Mouse (Mus musculus): Measurements from ENCODE around the gene Mark1. TPM values are rescaled to one million over a fixed set of nuclear protein-coding genes. Genes with fewer than 3 reads are reported as not detected.

The Mark1 gene
- total RNA-seq (2021), result 100 to 1,000 TPM in 1 of 2 experiments, 10 to 100 TPM in 1; 94.4 to 104 TPM
- long read RNA-seq, experiment 1, full-length matches to known transcripts, result 61 of 118 reads
- long read RNA-seq, experiment 1, partial matches to known transcripts, result 13 of 118 reads
- long read RNA-seq, experiment 1, other reads (novel, unspliced or antisense), result 44 of 118 reads
- long read RNA-seq, experiment 2, full-length matches to known transcripts, result 47 of 94 reads
- long read RNA-seq, experiment 2, partial matches to known transcripts, result 11 of 94 reads
- long read RNA-seq, experiment 2, other reads (novel, unspliced or antisense), result 36 of 94 reads

- peak in 1 of 2 experiments; percentile 30 for DNase-seq (ENCODE audit: low spot score in 2 of 2)
- intact Hi-C loops (cut with DNase I), result loop anchor here (5.0 kb wide), 2 partner anchors 92 to 188 kb away; no protein-coding TSS in a partner anchor
Measured at GRCm38 (mm10) chr1:184999071-184999750, at the start of gene Mark1. Mark1 (minus strand) TSS chr1:184999570.

GRCm38 (mm10) chr1:185047516-185048247, 48.3 kb upstream of the Mark1 start:
- DNase-seq (ENCODE audit: low spot score in 2 of 2), result no peak
- intact Hi-C loops (cut with DNase I), result no loop called here

DNA sequence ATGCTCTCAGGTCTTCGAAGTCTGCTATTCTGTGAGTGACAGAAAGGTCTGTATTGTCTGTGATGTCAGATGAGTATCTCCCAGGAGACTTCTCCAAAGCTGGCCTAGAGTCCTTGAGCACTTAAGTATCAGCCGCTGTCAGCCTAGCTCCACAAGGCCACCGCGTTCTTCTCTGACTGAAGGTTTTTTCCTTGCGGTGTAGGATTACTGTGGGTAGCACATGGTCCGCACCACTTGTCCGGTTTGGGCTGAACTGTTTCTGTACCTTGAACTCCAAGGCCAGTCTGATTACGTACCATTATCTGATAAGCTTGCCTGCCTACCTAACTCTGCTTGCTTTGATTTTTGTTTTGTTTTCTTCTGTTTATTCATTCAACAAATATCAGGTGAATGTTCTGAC, 47.1 kb upstream of the Mark1 start:
- intact Hi-C loops (cut with DNase I), result no loop called here
- DNase-seq (ENCODE audit: low spot score in 2 of 2), result no peak

GRCm38 (mm10) chr1:185038183-185038686, 38.9 kb upstream of the Mark1 start:
- intact Hi-C loops (cut with DNase I), result no loop called here
- DNase-seq (ENCODE audit: low spot score in 2 of 2), result no peak

GRCm38 (mm10) chr1:185030565-185030964, 31.2 kb upstream of the Mark1 start:
- intact Hi-C loops (cut with DNase I), result no loop called here

GRCm38 (mm10) chr1:185020429-185021168, 21.2 kb upstream of the Mark1 start:
- intact Hi-C loops (cut with DNase I), result no loop called here
- DNase-seq (ENCODE audit: low spot score in 2 of 2), result no peak

More at GRCm38 (mm10) chr1:185030565-185030964, 31.2 kb upstream of the Mark1 start:
- no peak for DNase-seq (ENCODE audit: low spot score in 2 of 2)

DNA sequence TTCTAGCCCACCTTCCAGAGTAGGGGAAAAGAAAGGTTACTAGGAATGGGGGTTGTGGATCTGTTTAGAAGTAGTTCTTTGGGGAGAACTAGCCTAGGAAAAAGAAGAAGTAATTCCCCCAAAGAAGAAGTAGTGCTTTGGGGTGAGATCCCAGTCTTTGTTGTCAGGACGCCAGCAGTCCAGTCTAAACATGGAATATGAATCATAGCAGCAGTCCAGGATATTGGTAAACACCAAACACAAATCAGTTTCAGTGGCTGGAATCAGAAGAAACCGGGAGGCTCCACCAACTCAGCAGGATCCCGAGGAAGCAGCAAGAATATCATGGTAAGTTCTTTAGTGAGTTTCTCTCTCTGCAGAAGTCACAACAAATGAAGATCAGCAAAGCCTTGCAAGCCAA, 13.2 kb upstream of the Mark1 start:
- intact Hi-C loops (cut with DNase I), result no loop called here
- no peak for DNase-seq (ENCODE audit: low spot score in 2 of 2)

- intact Hi-C loops (cut with DNase I), result no loop called here
- no peak for DNase-seq (ENCODE audit: low spot score in 2 of 2)
Measured at GRCm38 (mm10) chr1:185007066-185007465, 7.7 kb upstream of the Mark1 start.

DNA sequence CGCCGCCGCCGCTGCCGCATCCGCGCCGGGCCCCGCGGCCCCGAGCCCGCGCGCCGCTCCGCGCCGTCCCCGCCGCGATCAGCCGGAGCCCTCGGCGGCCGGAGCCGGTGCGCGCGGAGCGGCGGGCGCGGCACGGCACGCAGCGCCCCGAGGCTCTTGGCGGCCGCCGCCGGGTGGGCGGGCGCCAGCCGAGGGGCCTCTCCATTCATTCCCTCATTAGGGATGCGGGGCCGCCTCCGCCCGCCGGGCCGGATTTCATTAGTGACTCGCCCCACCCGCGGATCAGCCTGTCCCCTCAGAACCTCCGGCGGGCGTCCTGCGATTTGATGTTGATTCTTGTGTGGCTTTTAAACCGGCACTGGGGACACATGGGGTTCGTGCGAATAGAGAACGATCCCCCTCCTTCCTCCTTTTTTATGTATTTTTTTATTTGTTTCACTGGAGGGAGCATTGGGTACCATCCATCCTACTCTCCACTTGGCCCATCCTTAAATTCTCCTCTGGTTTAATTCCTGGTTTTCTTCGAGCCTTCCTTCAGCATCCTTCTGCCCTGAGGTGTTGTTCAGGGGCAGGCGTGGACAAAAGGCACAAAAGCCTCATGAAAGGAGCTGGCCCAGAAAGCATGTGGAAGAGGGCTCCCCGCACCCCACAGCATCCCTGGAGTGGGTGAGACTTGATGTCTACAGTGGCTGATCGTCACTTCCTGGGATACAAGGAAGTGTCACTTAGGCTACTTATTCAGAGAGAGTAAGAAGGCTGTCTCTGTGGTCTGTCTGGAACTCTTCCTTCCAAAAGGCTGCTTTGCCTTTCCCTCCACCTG, 620 bp upstream of the Mark1 start:
- intact Hi-C loops (cut with DNase I), result loop anchor here (5.0 kb wide), 2 partner anchors 93 to 187 kb away; no protein-coding TSS in a partner anchor
- DNase-seq (ENCODE audit: low spot score in 2 of 2), result peak; percentile 54 to 77

GRCm38 (mm10) chr1:184998631-184999030, 739 bp downstream of the Mark1 start:
- intact Hi-C loops (cut with DNase I), result loop anchor here (5.0 kb wide), 2 partner anchors 91 to 189 kb away; no protein-coding TSS in a partner anchor
- DNase-seq (ENCODE audit: low spot score in 2 of 2), result peak in 1 of 2 experiments; percentile 10

- intact Hi-C loops (cut with DNase I), result loop anchor here (5.0 kb wide), 2 partner anchors 91 to 189 kb away; no protein-coding TSS in a partner anchor
- DNase-seq (ENCODE audit: low spot score in 2 of 2), result no peak
Measured at GRCm38 (mm10) chr1:184998161-184998560, 1.2 kb downstream of the Mark1 start.

GRCm38 (mm10) chr1:184997466-184997865, 1.9 kb downstream of the Mark1 start:
- no peak for DNase-seq (ENCODE audit: low spot score in 2 of 2)
- intact Hi-C loops (cut with DNase I), result loop anchor here (5.0 kb wide), 2 partner anchors 90 to 190 kb away; no protein-coding TSS in a partner anchor

DNA sequence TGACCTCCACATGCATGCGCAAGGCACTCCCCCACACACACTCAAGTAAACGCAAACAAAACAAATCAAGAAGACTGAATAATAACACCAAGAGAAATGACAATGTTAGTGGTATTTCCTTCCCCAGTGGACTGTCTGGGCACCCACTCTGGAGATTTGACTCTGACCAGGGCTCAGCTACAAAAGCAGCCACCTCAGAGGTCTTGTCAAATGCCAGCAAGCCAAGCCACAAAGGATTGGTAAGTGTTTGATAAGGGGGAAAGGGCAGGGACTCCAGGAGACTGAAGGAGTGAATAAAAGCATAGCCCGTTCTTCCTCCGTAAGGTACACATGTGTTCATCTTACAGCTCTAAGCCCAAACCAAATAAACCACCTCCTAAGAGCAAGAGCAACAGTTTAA, 4.0 kb downstream of the Mark1 start:
- no peak for DNase-seq (ENCODE audit: low spot score in 2 of 2)
- intact Hi-C loops (cut with DNase I), result loop anchor here (5.0 kb wide), 2 partner anchors 88 to 192 kb away; no protein-coding TSS in a partner anchor

GRCm38 (mm10) chr1:184991191-184991590, 8.2 kb downstream of the Mark1 start:
- intact Hi-C loops (cut with DNase I), result no loop called here
- DNase-seq (ENCODE audit: low spot score in 2 of 2), result no peak

DNA sequence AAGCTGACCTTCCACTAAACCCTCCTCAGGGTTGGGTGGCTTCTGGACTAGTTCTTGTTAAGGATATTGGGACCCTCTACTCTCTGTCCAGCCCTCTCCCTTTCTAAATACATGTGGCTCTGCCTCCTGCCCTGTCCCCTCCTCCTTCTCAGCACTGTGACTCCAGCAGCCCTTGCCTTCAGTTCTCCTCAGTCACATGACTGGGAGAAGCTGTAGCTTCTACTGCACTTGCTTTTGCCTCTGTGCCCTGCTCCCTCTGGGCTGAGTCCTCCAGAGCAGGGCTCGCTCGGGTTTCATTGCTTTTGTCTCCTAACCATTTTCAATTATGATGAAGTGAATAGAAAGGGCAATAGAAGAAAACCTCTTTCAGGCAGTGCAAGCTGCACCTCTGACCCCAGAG, 12.6 kb downstream of the Mark1 start:
- no peak for DNase-seq (ENCODE audit: low spot score in 2 of 2)
- intact Hi-C loops (cut with DNase I), result no loop called here

DNA sequence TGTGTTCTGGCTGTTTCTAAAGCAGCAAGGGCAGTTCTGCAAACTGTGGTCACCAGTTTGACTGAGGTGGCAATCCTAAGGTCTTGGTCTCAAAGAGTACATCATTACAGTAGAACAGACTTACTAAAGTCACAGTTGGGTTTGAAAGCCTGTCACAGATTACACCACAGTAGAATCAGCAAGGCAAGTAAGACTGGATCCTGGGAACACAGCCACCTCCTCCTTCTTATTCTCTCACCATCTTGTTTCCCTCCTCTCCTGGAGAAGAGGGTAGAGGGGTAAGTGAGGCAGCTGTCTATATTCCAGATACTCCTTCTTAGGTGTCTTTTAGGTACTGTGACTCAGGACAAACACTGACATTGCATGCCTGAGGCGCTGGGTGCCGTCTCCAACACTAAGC, 14.6 kb downstream of the Mark1 start:
- intact Hi-C loops (cut with DNase I), result no loop called here
- no peak for DNase-seq (ENCODE audit: low spot score in 2 of 2)

DNA sequence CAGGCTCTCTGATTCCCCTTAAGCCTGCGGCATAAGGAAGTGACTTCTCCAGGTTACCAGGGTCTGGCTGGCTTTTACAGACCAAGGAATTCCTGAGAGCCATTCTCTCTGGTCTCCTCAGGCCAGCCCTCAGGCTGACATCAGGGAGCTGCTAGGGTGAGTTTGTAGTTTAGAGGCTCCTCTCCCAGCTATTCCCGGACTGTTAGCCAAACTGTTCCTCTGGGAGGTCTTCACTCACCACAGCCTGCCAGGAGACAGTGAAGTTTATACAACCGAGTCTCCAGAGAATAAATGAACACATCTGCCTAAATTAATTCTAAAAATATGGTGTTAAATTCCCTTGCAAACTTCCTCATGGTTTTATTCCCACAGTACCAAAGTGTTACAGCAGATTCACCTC, 15.6 kb downstream of the Mark1 start:
- intact Hi-C loops (cut with DNase I), result no loop called here
- DNase-seq (ENCODE audit: low spot score in 2 of 2), result no peak

DNA sequence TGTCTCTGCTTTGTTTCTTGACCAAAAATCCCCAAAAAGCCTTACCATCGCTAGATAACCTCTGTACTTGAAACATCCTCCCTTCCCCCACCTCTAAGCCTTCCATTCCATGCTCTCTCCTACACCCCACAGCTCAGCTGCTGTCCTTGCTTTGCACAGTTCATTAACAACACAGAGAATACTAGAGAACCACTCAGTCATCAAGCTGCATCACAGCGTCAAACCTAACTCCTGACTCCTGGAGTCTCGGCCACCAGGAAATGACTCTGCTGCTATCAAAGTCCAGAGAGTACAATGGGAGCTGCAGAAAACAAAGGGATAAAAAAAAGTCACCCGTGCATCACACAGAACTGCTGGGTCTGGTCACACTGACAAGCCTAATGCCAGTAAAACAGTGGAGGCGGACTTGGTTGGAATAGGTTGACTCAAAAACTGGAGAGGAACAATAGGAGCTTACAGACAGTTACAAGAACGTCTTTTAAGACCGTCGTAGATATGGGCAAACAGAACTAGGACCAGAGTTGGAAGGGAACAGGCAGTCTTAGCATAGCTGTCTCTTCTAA, 27.1 kb downstream of the Mark1 start:
- intact Hi-C loops (cut with DNase I), result no loop called here
- DNase-seq (ENCODE audit: low spot score in 2 of 2), result no peak

Measured in left cerebral cortex, postnatal 14 days (tissue).